Mouse (Mus musculus): ENCODE measurements around the gene Tnfrsf13c.
A peak's percentile ranks its signal among the peaks of the same experiment; 100 is the strongest.

Gene Tnfrsf13c

GRCm38 (mm10) chr15:82207105-82207459 is 17.1 kb downstream of the Tnfrsf13c start:
- DNase-seq, result peak; percentile 65

- peak; percentile 96 for DNase-seq
These were observed 17.6 kb downstream of the Tnfrsf13c start for GRCm38 (mm10) chr15:82206365-82207104.

DNA sequence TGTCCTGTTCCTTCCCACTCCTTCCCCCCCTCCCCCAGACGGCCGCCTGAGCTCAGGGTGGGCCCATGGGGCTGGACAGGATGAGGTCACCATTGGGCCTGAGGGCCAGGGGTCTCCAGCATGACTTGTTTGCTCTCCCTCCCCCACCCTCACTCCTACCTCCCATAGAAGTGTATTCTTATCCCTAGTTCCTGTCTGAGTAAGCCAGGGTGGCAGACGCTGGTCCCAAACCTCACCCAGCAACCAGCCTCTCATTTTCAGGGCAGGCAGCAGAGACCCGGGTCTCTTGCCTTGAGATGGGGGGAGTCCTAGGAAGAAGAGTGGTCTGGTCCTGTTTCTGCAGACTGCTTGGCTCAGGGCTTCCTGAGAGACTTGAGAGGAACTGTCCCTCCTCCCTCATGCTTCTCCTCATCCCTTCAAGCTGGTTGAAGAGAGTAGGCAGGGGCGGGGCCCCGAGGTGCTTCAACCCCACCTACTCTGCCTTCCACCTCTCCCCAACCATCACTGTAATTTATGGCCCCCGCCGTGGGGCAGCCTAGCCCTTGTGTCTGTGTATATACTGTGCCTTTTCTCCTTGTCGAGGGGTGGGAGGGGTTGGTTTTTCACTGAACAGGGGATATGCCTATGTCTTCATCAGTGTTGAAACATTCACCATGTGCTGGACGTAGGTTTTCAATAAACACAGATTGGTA is 19.3 kb downstream of the Tnfrsf13c start:
- DNase-seq, result peak; percentile 65

DNA sequence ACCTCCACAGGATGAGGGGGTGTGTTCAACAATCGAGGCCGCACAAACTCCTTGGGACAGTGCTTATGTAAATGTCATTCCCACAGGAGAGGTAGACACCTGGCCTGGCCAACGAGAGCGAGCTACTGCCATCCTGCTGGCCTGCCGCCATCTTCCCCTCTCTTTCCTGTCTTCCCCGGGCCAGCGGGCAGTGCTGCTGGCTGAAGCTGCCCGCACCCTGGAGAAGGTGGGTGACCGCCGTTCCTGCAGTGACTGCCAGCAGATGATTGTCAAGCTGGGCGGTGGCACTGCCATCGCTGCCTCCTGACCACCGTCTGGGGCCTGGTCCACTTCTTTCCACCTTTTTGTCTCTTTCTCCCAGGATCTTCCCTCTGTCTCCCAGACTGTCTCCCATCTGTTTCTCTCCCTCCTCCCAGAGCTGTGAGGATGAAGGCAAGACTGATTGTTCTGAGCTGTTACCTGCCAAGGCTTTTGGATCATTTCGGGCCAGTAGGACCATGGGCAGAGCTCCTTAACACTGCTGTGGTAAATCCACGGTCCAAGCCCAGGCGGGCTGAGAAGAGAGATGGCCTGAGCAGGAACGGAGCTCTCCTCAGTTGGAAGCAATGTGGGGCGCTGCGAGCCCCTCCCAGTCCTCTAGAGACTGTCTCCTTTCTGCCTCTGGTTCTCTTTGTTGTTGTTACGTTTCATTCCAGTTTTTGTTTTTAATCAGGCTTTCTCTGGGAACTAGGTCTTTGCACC is 20.4 kb downstream of the Tnfrsf13c start:
- DNase-seq, result peak; percentile 89

DNA sequence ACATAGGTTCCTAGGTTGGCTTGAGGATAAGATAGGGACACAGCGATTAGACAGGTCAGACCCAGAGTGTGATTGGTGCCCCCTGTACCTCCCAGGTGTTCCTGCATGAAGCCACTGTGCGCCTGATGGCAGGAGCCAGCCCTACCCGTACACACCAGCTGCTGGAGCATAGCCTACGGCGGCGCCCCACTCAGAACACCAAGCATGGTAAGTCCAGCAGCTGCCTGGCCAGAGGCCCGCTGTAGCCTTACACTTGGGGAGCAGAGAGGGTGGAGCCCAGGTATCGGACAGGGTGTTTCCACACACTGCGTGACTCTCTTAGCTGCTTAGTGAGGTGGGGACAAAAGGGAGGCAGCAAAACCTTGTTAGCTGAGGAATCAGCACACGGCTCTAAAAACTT is 21.1 kb downstream of the Tnfrsf13c start:
- peak; percentile 67 for DNase-seq

GRCm38 (mm10) chr15:82202086-82202485 is 22.1 kb downstream of the Tnfrsf13c start:
- DNase-seq, result peak; percentile 53

DNA sequence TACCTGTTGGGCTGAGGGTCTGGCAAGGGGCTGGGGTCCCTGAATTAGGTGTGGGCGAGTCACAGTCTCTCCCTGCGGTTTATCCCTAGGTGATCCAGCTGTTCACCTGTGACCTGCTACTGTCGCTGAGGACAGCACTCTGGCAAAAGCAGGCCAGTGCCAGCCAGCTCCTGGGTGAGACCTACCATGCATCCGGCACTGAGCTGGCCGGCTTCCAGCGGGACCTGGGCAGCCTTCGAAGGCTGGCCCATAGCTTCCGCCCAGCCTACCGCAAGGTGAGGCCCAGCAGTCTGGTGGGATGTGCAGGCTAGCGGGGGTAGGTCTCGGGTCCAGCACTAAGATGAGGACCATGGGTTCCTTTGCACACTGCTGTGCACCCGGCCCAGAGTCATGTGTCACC is 24.6 kb downstream of the Tnfrsf13c start:
- peak; percentile 60 for DNase-seq

DNA sequence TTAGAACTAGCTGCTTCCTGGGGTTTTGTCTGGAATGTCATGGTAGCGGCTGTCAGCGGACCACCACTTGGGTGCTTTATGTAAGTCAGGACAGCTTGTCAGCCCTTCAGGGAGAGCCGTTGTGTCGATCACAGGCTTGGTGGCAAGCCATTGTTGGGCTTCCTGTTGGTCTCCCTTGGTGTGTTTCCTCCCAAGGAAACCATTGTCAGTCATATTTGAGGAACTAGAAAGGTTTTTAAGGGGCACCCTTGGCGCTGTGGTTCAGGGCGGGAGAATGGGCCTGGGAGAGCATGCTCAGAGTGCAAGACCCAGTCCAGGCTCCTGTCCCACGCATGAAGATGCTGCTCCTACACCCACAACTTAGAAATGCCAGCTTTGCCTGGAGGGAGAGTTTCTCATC is 25.8 kb downstream of the Tnfrsf13c start:
- no peak for DNase-seq

GRCm38 (mm10) chr15:82197937-82198336 is 26.2 kb downstream of the Tnfrsf13c start:
- no peak for DNase-seq

GRCm38 (mm10) chr15:82197246-82197750 is 26.9 kb downstream of the Tnfrsf13c start:
- peak; percentile 41 for DNase-seq

GRCm38 (mm10) chr15:82196300-82196699 is 27.9 kb downstream of the Tnfrsf13c start:
- DNase-seq, result peak; percentile 63

DNA sequence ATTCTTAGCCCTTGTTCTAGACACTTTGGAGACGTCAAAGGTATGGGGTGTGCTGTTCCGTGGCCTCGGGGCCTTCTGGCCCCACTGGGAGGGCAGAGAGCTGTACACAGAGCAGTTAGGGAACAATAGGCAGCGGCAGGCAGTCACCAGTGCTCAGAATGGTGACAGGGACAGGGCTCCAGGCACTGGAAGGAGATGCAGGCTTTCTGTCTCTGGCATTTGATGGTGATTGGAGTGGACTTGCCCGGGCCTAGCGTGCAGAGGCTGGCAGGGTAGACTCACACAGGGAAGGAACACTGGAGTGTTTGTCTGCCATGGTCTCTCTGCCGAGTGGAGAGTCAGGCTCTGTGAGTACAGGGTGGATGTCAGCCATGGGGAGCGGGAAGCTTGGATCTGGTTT is 31.6 kb downstream of the Tnfrsf13c start:
- no peak for DNase-seq

GRCm38 (mm10) chr15:82188481-82189240 is 35.5 kb downstream of the Tnfrsf13c start:
- no peak for DNase-seq

DNA sequence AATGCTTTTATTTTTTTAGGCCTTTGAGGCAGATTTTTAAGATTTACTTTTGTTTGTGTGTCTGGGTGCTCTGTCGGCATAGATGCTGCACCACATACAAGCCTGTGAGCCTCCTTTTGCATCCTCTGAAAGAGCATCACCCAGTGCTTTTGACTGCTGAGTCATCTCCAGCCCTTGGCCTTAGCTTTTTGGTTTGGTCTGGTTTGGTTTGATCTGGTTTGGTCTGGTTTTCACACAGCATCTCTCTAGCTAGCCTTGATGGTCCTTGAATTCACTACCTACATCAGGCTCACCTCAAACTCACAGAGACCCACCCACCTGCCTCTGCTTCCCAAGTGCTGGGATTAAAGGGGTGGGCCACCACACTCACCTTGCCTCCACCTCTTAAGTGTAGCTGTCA is 36.2 kb downstream of the Tnfrsf13c start:
- DNase-seq, result no peak

GRCm38 (mm10) chr15:82187401-82187800 is 36.8 kb downstream of the Tnfrsf13c start:
- DNase-seq, result no peak

DNA sequence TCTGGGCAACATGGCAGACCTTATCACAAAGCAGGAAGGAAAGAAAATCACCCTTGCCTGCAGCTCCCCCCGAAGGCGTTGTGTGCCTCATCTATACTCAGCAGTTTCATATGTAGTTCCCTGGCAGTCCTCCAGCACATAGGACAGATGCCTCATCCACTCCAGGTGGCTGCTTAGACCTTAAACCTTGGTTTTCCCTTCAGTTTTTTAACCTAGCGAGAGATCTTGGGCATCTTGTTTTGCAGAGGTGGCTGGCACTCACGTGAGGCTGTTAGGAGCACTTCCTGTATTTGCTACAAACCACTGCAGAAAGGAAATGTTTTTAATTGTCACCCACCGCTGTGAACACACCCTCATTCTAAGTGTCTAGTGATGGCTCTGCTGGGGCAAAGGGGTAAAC is 37.2 kb downstream of the Tnfrsf13c start:
- DNase-seq, result no peak

GRCm38 (mm10) chr15:82186131-82186530 is 38.0 kb downstream of the Tnfrsf13c start:
- no peak for DNase-seq

DNA sequence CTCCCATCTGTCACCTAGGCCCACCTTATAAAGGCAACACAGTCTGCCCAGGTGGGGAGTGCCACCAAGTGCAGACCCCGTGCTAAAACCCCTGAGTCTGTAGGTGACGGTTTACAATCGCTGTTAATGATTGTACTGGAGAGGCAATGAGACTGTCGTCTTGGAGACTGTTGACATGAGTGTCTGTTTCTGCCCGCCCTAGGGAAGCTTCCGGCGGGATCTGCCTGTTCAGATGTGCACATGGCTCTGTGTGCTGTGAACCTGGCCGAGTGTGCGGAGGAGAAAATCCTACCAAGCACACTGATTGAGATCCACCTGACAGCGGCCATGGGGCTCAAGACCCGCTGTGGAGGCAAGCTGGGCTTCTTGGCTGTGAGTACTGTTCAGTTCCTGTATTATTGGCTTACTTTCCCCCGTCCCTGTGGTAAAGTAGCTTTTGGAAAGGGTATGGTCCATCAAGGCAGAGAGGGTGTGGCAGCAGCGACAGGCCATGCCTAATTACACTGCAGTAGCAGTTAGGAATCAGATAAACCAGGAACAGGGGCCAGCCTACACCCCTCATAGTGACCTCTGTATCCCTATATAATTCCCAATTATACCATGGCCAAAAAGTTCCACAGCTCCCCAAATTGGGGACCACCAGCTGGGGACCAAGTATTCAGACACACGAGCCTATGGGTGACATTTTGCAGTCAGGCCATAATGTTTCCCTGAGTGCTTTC is 38.9 kb downstream of the Tnfrsf13c start:
- DNase-seq, result no peak

- DNase-seq, result no peak
These were observed 39.5 kb downstream of the Tnfrsf13c start for GRCm38 (mm10) chr15:82184656-82185055.

DNA sequence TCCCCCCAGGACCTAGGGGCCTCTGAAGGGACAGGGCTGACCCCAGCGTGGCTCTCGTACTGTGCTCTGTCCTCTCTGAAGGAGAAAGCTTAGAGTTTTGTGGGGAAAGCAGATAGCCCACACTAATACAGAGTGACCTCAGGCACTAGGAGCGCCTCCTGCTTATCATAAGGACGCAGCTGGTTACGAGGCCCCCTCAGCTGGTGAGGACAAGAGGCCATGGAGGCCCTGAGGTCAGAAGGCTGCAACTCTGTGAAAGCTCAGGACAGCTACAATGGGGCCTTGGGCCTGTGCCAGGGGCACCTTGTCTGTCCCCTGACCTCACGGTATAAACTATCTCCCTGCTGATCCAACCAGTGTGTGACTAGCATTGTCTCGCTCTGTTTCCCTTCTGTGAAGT is 40.0 kb downstream of the Tnfrsf13c start:
- DNase-seq, result no peak

GRCm38 (mm10) chr15:82183596-82183995 is 40.6 kb downstream of the Tnfrsf13c start:
- no peak for DNase-seq

GRCm38 (mm10) chr15:82182311-82182710 is 41.9 kb downstream of the Tnfrsf13c start:
- DNase-seq, result no peak

Measured in cerebellum, adult 11-12 months (tissue).